Mouse (Mus musculus) embryonic facial prominence, embryonic 13.5 days (tissue): ENCODE data around the gene Adcy5. TPM values are rescaled to one million over a fixed set of nuclear protein-coding genes. Genes with fewer than 3 reads are reported as not detected.
A peak's percentile ranks its signal among the peaks of the same experiment; 100 is the strongest.

Experiments
- ATAC-seq: fragments of 200-750 bp; cut with Nextera tagmentation; 2 replicates; pipeline ENCODE4 v1.8.0; 2017; ENCODE audit warnings: low read depth; ENCODE audit not compliant: insufficient number of reproducible peaks, insufficient read depth, low FRiP score, low TSS enrichment
- H3K27ac ChIP-seq: fragments of 300-500 bp; sonication (generic); 2 replicates; pipeline ENCODE4 v1.5.1; 2015; ENCODE audit warnings: moderate library complexity, mild to moderate bottlenecking, inconsistent platforms
- H3K27me3 ChIP-seq: fragments of 300-500 bp; sonication (generic); 2 replicates; pipeline ENCODE4 v1.6.1; 2015; ENCODE audit warnings: mild to moderate bottlenecking, inconsistent platforms
- H3K36me3 ChIP-seq: fragments of 300-500 bp; sonication (generic); 2 replicates; pipeline ENCODE4 v1.6.1; 2015; ENCODE audit warnings: mild to moderate bottlenecking, inconsistent platforms
- H3K4me1 ChIP-seq: fragments of 300-500 bp; sonication (generic); 2 replicates; pipeline ENCODE4 v1.6.1; 2015; ENCODE audit warnings: inconsistent platforms
- H3K4me2 ChIP-seq: fragments of 300-500 bp; sonication (generic); 2 replicates; pipeline ENCODE4 v1.6.1; 2015; ENCODE audit warnings: moderate library complexity, mild to moderate bottlenecking, inconsistent platforms
- H3K4me3 ChIP-seq: fragments of 300-500 bp; sonication (generic); 2 replicates; pipeline ENCODE4 v1.5.1; 2015; ENCODE audit warnings: mild to moderate bottlenecking, inconsistent platforms
- H3K9ac ChIP-seq: fragments of 300-500 bp; sonication (generic); 2 replicates; pipeline ENCODE4 v1.6.1; 2015; ENCODE audit warnings: mild to moderate bottlenecking, inconsistent platforms
- H3K9me3 ChIP-seq: fragments of 300-500 bp; sonication (generic); 2 replicates; pipeline ENCODE4 v1.6.1; 2016; ENCODE audit warnings: inconsistent platforms
- WGBS: fragments of 180-500 bp; shearing (Covaris S2); methylation state at CpG from one replicate; pipeline ENCODE4 v1.1.7; 2015; ENCODE audit warnings: mixed read lengths; 5-methylcytosine and 5-hydroxymethylcytosine counted together
- polyA plus RNA-seq: library from polyadenylated mRNA; unstranded; fragments of >200 nt; fragmentation: Nextera tagmentation; extraction: Ambion mirVana; gene quantifications from 2 replicates; pipeline ENCODE4 v1.2.1, GENCODE M21; 2015

The Adcy5 gene
- polyA plus RNA-seq, 1 experiment from 2014 or later = 3.0 TPM

DNA sequence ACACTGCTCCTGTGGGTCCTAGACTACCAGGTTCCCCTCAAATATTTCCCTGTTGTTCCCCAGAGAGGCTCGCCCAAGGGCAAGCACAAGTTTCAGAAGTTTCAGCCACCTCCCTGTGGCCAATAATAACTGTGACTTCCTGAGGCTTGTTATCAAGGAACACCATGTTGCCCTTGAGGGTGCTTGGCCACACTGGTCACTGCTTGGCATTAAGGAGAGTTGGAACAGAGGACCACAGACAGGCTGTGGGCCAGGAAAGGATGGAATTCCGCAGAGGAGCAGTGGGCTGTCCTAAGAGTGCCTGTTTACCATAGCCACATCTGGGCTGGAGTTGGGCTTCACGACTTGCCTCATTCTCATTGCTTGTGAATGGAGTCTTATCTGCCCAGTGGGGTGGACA lies 24.5 kb upstream of the Adcy5 start:
- Histone ChIP-seq H3K36me3 (no peaks in the 10 kb centered on the region), H3K9me3 (no peaks in the 10 kb centered on the region), H3K4me1 (peaks cover 13% of the 10 kb centered on the region), H3K9ac (no peak overlapping the region), H3K27me3 (no peaks in the 10 kb centered on the region), H3K27ac (no peak overlapping the region), H3K4me3 (no peak overlapping the region), H3K4me2 (no peak overlapping the region)
- 79% methylated on average over 3 of the region's 3 CpGs for WGBS
- ATAC-seq = no peak

DNA sequence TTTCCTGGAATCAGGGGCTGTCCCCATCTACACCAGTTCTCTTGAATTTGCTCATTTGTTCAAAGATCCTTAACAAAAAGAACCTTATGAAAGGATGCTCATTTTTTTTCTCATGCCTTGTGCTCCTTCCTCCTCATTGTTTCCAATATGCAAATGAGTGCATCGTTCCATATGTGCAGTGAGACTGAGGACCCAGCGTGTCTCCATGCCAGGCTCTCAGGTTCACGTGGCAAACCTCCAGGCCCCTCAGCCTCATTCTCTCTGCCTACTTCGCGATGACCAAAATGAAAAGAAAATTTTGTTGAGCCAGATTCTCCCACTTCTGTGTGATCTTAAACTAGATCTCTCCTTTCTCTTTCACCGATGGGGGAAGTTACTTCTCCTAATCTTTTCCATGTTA lies 15.3 kb upstream of the Adcy5 start:
- Histone ChIP-seq H3K9ac (no peak overlapping the region), H3K9me3 (no peaks in the 10 kb centered on the region), H3K4me3 (no peak overlapping the region), H3K36me3 (no peaks in the 10 kb centered on the region), H3K4me1 (peaks cover 16% of the 10 kb centered on the region), H3K4me2 (no peak overlapping the region), H3K27me3 (no peaks in the 10 kb centered on the region), H3K27ac (no peak overlapping the region)
- WGBS = 55% methylated on average over 6 of the region's 6 CpGs
- ATAC-seq = no peak

DNA sequence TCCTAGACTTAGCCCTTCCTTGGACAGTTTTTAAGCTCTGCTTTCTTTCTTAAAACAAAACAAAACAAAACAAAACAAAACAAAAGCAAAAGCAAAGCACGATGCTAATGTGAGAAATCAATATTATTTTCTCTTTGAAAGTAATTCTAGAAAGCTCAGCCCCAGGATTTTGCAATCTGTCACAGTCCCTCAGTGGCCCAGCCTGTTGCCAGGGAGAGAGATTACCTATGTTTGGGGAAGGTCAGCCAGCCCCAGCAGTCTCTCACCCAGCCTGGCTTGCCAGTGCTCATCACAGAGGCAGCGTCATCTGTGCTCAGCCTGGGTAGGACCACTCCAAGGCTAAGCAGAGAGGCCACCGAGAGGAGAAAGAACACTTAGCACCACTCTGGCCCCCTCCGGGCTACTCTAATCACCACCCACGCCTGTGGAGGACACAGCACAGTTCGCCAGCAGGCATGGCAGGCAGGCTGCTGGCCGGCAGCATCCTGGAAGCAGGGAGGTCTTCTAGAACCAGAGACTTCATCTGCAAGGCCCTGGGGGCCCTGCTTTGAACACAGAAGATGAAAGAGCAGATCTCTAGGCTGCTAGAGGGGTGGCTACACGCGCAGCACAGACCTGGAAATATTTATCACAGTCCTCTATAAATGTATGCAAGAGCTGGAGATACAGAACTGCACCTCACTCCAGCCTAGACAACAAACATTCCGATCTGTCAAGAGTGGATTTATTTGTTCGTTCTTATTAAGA lies 14.6 kb upstream of the Adcy5 start:
- WGBS = 18% methylated on average over 11 of the region's 11 CpGs
- Histone ChIP-seq H3K27ac (peak overlapping the region; percentile 53; the same call in 1 of the 2 replicates), H3K4me3 (no peak overlapping the region), H3K4me1 (peaks cover 16% of the 10 kb centered on the region), H3K4me2 (peak overlapping the region; percentile 21), H3K9me3 (no peaks in the 10 kb centered on the region), H3K36me3 (no peaks in the 10 kb centered on the region), H3K9ac (no peak overlapping the region), H3K27me3 (no peaks in the 10 kb centered on the region)
- ATAC-seq = no peak

DNA sequence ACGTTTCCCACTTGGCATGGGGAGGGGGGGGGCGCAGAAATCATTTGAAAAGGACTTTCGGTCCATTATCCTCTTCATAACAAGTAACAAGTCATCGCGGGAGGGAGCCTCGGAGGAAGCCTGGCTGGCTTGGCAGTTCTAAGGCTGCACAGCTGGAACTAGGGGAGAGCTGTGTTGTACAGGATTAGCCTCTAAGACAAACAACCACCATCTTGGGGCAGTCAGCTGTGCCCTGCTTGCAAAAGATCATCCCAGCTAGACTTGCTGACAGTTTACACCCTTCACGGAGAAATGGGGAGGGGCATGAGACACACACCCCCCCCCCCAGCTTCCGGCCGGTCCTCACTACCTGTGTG lies 14.1 kb upstream of the Adcy5 start:
- ATAC-seq = no peak
- H3K36me3 ChIP-seq = no peaks in the 10 kb centered on the region
- H3K4me2 ChIP-seq = peak overlapping the region; percentile 21
- no peak overlapping the region for H3K9ac ChIP-seq
- no peaks in the 10 kb centered on the region for H3K9me3 ChIP-seq
- 42% methylated on average over 9 of the region's 9 CpGs for WGBS
- peaks cover 14% of the 10 kb centered on the region for H3K4me1 ChIP-seq
- H3K27me3 ChIP-seq = no peaks in the 10 kb centered on the region
- no peak overlapping the region for H3K4me3 ChIP-seq
- H3K27ac ChIP-seq = no peak overlapping the region

DNA sequence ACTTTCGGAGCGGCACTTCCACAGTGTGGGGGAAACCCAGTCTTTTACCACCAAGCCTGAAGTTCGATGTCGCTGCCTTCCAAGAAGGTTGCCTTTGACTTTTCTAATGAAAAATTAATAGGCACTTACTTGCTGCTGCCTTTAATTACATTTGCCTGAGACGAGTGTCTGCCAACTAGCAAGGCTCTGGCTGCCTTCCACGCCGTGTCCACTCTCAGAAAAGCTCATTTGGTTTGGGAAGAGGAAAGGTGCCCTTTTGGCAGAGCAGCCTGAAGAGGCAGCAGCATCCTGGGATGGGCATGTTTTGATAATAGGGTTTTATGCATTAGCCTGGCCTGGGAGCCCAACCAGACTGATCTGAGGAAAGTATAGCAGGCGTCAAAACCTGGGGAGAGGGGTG lies 12.8 kb upstream of the Adcy5 start:
- no peak for ATAC-seq
- H3K9me3 ChIP-seq = no peaks in the 10 kb centered on the region
- H3K36me3 ChIP-seq = no peaks in the 10 kb centered on the region
- H3K4me3 ChIP-seq = no peak overlapping the region
- peaks cover 14% of the 10 kb centered on the region for H3K4me1 ChIP-seq
- 76% methylated on average over 8 of the region's 8 CpGs for WGBS
- no peaks in the 10 kb centered on the region for H3K27me3 ChIP-seq
- H3K9ac ChIP-seq = no peak overlapping the region
- no peak overlapping the region for H3K27ac ChIP-seq
- no peak overlapping the region for H3K4me2 ChIP-seq

DNA sequence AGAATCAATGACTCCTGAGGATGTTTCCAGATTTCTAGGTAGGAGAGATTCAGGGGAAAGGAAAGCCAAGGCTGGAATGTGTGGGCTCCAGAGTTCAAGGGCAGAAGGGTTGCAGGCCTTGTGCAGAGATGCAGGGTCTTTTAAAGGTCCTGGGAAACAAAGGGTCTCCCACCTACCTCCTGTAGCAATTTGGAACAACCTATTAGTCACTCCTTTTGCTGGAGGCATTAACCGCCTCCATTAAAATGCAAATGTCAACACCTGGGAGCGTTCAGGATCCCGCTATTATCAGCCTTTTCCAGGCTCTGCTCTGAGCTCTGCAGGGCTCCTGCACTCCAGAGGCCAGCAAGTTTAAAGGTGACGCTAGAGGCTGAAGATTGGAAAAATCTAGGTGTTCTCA lies 8.5 kb upstream of the Adcy5 start:
- no peak overlapping the region for H3K9ac ChIP-seq
- no peak overlapping the region for H3K4me2 ChIP-seq
- peaks cover 7% of the 10 kb centered on the region for H3K27me3 ChIP-seq
- no peaks in the 10 kb centered on the region for H3K9me3 ChIP-seq
- H3K27ac ChIP-seq = no peak overlapping the region
- H3K4me3 ChIP-seq = no peak overlapping the region
- WGBS = 14% methylated on average over 4 of the region's 4 CpGs
- no peak for ATAC-seq
- H3K4me1 ChIP-seq = no peaks in the 10 kb centered on the region
- H3K36me3 ChIP-seq = no peaks in the 10 kb centered on the region

DNA sequence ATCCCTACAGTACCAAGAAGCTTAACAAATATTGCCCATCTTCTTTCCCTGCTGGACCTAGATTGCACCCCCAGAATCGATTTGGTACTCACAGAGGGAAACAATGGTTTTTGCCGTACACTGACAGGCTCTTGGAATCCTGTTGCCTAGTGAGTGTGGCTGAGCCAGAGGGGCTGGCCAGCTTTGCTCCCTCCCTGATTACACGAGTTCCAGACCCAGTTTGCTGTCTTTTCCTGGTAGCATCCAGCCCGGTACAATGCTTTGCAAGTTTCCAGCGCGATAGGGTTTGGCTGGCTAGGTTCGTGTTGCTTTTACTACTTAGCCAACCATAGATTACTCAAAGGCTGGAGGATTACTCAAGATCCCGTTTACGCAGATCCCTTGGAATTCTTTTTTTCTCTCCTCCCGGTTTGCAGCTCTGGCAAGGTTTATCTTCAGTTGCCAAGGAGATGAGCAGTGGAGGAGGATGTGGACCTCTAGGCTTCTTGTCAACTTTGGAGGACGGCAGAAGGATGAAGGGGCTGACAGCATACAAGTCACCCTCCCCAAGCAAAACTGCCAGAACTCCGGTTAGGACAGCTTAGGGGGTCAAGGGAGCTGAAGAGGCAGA lies 1.4 kb upstream of the Adcy5 start:
- Histone ChIP-seq H3K27me3 (peaks cover 73% of the 10 kb centered on the region), H3K36me3 (0 out of 2 replicates have a peak, but pooled peaks cover 3% of the 10 kb centered on the region), H3K9ac (no peak overlapping the region), H3K9me3 (no peaks in the 10 kb centered on the region), H3K4me1 (peaks cover 39% of the 10 kb centered on the region), H3K27ac (no peak overlapping the region), H3K4me3 (no peak overlapping the region), H3K4me2 (peak overlapping the region; percentile 91)
- no peak for ATAC-seq
- WGBS = 8% methylated on average over 12 of the region's 12 CpGs

DNA sequence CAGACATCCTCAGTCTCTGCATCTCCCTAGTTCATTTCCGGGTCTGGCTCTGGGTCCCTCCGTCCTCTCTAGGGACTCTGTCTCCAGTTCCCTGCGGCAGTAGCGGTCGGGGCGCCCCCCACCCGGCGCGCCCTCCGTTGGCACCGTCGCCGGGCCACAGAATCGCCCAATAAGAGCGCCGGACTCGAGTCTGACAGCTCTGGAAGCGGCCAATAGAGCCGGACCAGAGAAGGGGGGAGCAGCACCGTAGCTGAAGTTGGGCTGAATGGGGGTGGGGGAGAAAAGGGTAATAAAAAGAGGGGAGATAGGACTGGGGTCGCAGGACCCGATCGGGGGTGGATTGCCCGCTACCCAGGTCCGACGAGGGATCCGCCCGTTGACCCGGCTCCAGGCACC lies 434 bp upstream of the Adcy5 start:
- Histone ChIP-seq H3K36me3 (0 out of 2 replicates have a peak, but pooled peaks cover 3% of the 10 kb centered on the region), H3K27me3 (peaks cover 75% of the 10 kb centered on the region), H3K9me3 (no peaks in the 10 kb centered on the region), H3K27ac (peak overlapping the region; percentile 78), H3K4me1 (peaks cover 43% of the 10 kb centered on the region), H3K4me2 (peak overlapping the region; percentile 91), H3K4me3 (peak overlapping the region; percentile 75), H3K9ac (peak overlapping the region; percentile 80)
- under 1% methylated on average over 29 of the region's 29 CpGs for WGBS
- peak; percentile 69 for ATAC-seq

DNA sequence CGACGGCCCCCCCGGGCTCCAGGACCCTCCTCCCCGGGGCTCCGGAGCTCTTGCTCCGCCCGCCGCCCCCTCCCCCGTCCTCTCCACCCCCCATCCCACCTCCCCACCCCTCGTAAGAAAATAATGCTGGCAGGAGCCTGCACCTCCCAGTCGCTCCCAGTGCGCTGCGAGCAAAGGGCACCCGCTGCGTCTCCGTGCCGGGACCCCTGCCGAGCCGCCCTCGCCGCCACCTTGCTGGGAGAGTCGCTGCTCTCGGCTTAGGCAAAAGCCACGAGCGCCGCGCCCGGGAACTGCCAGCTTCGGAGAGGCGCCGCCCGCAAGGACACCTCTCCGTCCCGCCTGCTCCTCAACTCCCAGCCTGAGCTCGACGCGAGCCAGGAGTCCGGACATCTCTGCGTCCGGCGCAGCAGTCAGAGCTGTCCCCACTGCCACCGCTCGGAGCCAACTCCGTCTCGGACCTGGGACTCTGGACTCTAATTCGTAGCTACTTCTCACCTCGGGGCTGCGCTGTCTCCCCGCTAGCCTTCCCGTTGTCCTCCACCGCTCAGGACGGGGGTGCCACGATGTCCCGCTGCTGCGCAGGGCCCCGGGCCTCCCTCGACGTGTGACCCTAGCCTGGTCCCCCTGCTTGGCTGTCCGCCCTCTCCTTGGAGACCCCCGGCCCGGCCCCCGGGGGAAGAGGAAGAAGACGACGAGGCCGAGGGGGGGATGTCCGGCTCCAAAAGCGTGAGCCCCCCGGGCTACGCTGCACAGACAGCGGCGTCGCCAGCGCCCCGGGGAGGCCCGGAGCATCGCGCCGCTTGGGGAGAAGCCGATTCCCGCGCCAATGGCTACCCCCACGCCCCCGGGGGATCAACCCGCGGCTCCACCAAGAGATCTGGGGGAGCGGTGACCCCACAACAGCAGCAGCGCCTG lies 971 bp downstream of the Adcy5 start:
- H3K9me3 ChIP-seq = no peaks in the 10 kb centered on the region
- peak; percentile 41; the same call in 1 of the 2 replicates for ATAC-seq
- peak overlapping the region; percentile 80 for H3K9ac ChIP-seq
- peaks cover 56% of the 10 kb centered on the region for H3K4me1 ChIP-seq
- peak overlapping the region; percentile 91 for H3K4me2 ChIP-seq
- H3K36me3 ChIP-seq = 0 out of 2 replicates have a peak, but pooled peaks cover 3% of the 10 kb centered on the region
- WGBS = 1% methylated on average over 83 of the region's 87 CpGs
- H3K27me3 ChIP-seq = peaks cover 71% of the 10 kb centered on the region
- peak overlapping the region; percentile 75 for H3K4me3 ChIP-seq
- peak overlapping the region; percentile 78 for H3K27ac ChIP-seq

DNA sequence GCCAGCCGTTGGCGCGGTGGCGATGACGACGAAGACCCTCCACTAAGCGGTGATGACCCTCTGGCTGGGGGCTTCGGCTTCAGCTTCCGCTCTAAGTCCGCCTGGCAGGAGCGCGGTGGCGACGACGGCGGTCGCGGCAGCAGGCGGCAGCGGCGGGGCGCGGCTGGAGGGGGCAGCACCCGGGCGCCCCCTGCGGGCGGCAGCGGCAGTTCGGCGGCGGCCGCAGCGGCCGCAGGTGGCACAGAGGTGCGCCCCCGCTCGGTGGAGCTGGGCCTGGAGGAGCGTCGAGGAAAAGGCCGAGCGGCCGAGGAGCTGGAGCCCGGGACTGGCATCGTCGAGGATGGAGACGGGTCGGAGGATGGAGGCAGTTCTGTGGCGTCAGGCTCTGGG lies 1.6 kb downstream of the Adcy5 start:
- no peaks in the 10 kb centered on the region for H3K9me3 ChIP-seq
- no peak overlapping the region for H3K27ac ChIP-seq
- H3K36me3 ChIP-seq = 0 out of 2 replicates have a peak, but pooled peaks cover 3% of the 10 kb centered on the region
- ATAC-seq = no peak
- H3K9ac ChIP-seq = peak overlapping the region; percentile 80
- peaks cover 62% of the 10 kb centered on the region for H3K4me1 ChIP-seq
- 1% methylated on average over 48 of the region's 48 CpGs for WGBS
- H3K4me2 ChIP-seq = peak overlapping the region; percentile 91
- H3K4me3 ChIP-seq = peak overlapping the region; percentile 75
- H3K27me3 ChIP-seq = peaks cover 66% of the 10 kb centered on the region

DNA sequence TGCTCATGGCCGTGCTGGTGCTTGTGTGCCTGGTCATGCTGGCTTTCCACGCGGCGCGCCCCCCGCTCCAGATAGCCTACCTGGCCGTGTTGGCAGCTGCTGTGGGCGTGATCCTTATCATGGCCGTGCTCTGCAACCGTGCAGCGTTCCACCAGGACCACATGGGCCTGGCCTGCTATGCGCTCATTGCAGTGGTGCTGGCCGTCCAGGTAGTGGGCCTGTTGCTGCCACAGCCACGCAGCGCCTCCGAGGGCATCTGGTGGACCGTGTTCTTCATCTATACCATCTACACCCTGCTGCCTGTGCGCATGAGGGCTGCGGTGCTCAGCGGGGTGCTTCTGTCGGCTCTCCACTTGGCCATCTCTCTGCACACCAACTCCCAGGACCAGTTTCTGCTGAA lies 2.2 kb downstream of the Adcy5 start:
- no peak overlapping the region; the same call in 1 of the 2 replicates for H3K27ac ChIP-seq
- H3K4me1 ChIP-seq = peaks cover 63% of the 10 kb centered on the region
- H3K36me3 ChIP-seq = 0 out of 2 replicates have a peak, but pooled peaks cover 3% of the 10 kb centered on the region
- H3K9ac ChIP-seq = 0 out of 2 replicates have a peak overlapping the region, but pooled peaks have one; percentile 80
- no peak for ATAC-seq
- H3K4me2 ChIP-seq = peak overlapping the region; percentile 91
- H3K9me3 ChIP-seq = no peaks in the 10 kb centered on the region
- peak overlapping the region; percentile 75 for H3K4me3 ChIP-seq
- WGBS = 78% methylated on average over 21 of the region's 21 CpGs
- H3K27me3 ChIP-seq = peaks cover 61% of the 10 kb centered on the region
